Mouse (Mus musculus) gastrocnemius, postnatal 10 days (tissue): Measurements from ENCODE around the gene Tbc1d4. TPM values are rescaled to one million over a fixed set of nuclear protein-coding genes. Genes with fewer than 3 reads are reported as not detected.

Source experiments
- DNase-seq: peaks from one replicate; pipeline ENCODE4 v3.0.0; 2021; ENCODE audit warnings: mixed read lengths
- total RNA-seq, 2 experiments: library from RNA; stranded (reverse); gene quantifications; 2 replicates each; pipeline ENCODE4 v1.2.3; 2021

Gene Tbc1d4
- total RNA-seq, 2 experiments from 2014 or later = 28.5 to 36.4 TPM

DNA sequence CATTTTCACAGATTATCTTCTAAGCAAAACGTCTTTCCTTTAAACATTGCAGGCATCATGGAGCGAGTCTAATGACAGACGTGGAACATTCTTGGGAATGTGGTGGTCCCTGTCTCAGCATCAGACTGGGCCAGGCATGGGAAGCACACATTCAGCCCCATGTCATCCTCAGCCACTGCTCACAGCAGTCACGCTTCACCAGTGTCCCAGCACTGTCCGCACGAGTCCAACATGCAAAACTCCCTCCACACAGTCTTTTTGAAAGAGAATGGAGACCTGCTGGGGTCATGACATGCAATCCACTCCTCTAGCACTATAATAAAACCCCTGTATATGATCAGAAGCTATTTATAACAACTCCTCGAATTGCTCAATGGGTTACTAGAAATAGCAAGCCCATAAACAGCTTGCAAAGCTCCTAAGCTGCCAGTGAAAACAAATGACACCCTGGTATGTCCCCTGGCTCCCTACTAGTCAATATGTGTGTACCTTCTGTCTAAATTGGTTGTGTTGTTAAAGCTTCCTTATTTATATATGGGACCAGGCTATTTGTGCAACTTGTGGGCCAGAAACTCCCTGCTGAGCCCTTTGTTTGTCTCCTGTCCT, 76.8 kb downstream of the Tbc1d4 start:
- DNase-seq = no peak

DNA sequence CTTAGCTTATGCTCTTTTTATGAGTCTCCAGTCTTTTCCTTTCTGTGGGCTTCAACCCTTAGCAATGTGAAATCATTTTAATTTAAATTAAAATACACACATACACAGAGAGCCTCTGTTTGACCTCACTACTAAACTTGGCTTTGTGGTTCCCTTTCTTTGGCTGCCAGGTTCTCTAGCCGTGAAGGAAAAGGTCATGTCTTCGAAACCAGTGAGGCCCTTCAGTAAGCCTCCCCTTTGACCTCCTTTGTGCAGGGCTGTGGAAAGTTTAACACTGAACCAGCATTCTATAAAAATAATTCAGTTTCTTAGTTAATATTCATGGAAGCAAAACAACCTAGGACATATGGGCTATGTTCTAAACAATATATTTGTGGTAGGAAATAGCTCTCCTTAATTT, 78.5 kb downstream of the Tbc1d4 start:
- no peak for DNase-seq

DNA sequence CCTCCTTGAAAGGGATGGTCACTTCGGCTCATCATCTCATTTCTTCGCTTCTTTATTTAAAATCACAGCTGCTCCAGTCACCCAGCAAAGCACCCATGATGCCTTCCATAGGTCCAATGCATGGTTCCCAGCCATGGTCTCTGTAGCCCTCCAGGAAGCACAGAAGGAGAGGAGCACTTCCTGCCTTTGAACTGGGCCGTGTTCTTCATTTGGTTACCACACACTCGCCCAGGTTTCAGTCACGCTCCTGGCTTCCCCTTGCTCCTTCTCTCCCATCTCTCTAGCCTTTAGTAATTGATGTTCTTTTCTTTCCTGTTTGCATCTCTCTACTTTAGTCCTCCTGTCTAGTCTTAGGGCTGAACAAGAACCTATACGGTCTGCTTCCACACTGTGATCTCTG, 79.8 kb downstream of the Tbc1d4 start:
- no peak for DNase-seq

DNA sequence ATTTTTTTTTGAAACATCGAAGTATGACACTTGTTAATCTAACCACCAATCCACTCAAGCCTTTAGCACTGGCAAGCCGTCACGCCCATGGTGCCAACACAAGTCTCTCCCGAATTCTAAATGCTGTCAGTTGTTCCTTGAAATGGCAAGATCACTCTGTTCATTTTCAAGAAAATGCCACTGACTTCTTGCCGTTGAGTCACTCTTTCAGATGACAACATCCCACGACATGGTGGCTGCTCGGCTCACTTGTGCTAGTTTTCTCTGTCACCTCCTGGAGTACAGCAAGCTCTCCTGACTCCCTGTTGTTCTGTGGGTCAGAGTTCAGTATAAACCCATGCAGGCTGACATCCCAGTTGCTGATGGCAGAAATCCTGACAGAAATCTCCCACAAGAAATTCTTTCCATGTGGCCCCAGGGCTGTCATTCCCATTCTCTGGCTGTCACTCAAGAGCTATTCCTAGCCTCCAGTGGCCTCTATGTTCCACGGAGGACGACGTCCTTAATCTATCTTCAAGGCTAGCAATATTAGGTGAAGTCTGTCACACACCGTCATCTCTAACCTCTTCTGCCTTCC, 81.5 kb downstream of the Tbc1d4 start:
- DNase-seq = no peak

DNA sequence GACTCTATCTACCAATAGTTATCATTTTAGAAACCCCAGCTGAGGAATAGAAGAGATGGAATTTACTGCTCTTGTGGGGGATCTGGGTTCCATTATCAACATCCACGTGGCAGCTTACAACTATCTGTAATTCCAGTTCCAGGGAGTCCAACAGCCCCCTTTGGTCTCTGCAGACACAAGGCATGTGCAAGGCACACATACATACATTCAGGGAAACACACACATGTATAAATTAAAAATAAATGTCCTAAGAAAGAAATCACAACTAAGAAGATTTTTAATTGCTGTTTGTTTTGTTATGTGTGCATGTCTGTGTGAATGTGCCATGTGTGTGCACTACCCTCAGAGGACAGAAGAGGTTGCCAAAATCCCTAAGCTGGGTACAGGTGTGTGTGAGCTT, 82.5 kb downstream of the Tbc1d4 start:
- DNase-seq = no peak

DNA sequence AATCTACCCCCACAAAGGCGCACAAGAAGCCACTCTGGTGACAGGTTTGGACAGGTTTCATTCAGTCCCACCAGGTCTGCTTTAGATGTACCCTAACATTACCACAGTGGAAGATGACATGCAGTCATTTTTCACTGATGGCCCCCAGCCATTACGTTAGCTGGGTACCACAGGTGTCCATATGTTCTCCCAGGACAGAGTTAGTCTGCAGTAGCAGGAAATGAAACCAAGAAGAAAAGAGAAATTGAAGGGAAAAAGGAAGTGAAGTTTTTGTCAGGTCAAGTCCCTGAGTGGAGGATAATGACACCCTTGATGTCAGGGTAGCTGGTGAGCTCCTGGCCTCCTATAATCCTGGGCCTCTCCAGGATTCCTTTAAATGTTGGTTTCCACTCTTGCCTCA, 89.0 kb downstream of the Tbc1d4 start:
- no peak for DNase-seq

DNA sequence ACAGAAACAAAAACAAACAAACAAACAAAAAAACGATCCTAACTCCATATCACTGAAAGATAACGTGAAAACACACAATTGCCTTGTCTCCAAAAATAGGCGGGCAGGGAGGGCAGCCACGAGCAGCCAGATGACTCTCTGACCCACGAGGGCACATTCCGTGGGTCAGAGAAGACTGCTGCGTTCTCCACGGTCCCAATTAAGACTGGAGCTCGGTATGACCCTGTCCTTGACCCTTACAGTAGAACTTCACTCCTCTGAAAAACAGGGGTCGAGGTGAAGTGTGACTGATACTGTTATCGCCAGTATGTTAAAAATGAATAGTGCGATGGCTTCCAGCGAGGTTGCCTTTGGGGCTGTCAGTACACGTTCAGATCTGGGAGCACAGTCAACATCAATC, 90.7 kb downstream of the Tbc1d4 start:
- no peak for DNase-seq

DNA sequence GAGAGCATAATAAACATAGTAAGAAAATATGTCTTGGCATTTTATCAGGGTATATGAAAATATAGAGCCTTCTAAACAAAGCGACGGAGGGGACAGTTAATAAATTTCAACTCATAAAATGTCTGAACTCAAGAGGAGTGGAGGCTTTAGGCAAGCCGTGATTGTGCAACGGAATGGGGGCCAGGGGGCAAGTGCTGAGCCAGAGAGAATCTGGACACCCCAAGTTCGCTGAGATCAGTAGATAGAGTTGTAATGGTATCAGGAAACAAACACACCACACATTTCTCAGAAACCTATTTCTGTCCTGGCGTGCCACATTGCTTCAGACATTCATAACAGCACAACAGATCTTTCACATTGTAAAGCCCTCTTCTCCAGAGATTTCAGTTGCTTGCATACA, 91.2 kb downstream of the Tbc1d4 start:
- no peak for DNase-seq

DNA sequence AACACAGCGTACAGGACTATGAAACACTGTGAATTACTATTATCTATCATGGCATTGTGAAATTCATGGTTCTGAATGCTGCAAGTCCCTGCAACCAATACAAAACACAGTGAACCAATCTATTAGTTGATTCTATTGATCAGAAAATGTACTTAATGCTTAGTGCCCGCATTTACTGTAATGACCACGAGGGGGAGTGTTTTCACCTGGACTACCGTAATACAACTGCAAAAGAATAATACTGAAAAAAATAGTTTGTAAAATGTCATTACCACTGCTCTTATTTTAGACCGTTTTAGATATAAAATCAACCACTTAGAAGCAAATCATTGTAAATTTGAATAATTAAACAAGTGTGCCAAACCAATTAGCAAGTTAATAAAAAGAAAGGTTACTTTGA, 91.7 kb downstream of the Tbc1d4 start:
- DNase-seq = no peak

DNA sequence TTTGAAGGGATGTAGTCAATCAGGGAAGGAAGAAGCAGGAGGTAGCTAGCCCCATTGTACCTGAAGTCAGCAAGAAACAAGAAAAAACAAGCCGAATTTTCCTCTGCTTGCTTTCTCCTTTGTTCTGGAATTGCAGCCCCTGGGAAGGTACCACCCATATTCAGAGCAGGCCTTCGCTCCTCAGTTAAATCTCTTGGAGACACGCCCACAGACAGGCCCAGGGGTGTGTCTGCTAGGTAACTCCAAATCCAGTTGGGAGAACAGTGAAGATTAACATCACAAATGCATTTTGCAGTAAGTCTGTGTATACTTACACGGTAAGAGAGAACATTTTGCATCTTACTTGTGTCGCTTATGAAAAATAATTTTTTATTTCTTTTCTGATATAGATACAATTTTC, 92.1 kb downstream of the Tbc1d4 start:
- no peak for DNase-seq

DNA sequence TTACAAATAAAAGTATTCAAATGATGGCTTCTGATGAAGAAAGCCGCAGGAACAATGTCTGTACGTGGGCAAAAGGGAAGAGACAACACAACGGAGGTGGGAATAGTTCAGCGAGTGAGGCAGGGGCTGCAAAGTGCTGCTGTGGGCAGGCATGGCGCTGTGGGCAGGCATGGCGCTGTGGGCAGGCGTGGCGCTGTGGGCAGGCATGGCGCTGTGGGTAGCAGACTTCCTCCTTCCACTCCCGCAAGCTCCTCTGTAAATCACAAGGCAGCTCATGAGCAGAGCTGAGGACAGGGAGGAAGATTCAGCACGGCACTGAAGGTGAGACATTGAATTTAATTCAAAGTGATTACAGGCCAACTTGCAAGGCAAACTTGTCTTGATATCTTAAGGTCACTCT, 93.0 kb downstream of the Tbc1d4 start:
- no peak for DNase-seq

DNA sequence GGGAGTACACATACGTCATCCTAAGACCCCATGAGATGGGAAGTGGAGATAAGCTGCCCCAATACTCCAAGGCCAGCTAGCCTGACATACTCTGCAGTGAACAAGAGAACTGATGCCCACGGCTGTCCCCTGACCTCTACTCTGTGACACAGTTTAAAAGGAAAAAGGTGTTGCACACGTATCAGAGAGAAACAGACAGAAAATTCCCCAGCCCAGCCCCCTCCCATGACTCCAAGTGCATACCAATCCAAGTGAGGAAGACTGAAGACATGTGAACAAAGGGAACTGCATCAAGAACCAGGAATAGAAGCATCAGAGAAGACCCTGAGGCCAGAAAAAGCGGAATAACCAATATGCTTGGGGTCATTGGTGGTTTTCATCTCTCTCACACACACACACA, 93.7 kb downstream of the Tbc1d4 start:
- no peak for DNase-seq

DNA sequence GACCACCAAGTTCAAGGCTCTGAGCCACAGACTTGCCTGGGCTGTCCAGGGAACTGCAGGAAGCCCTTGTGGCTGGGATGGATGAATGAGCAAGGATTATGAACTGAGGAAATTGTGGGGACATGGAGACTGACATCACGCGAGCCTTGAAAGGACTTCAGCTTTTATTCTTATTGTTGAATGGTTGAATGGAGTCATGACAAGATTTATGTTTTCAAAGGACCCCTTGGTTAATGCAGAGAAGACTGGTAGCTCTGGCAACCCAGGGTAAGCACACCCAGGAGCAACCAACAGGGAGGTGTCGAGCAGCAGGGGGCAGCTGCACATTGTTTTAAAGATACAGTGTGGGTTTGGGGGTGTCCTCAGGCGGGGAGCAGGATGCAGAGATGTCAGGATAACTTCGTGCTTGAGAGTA, 94.4 kb downstream of the Tbc1d4 start:
- no peak for DNase-seq

DNA sequence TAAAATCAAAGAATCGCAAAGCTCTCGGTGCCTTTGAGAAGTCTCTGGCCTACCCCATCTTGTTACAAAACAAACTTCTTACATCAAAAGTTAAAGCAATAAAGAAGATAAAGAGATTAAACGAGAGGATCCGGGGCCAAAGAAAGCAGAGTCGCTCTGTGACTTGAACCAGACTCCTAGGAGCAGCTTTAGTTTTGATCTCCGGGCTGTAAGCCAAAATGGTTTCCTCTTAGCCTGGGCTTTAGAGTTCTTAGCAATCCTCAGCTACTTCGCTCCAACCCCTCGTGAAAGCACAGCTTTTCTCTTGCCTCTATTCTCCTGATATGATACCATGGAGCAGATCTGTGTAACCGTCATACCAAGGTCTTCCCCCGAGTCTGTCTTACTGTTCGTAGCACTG, 95.8 kb downstream of the Tbc1d4 start:
- no peak for DNase-seq

DNA sequence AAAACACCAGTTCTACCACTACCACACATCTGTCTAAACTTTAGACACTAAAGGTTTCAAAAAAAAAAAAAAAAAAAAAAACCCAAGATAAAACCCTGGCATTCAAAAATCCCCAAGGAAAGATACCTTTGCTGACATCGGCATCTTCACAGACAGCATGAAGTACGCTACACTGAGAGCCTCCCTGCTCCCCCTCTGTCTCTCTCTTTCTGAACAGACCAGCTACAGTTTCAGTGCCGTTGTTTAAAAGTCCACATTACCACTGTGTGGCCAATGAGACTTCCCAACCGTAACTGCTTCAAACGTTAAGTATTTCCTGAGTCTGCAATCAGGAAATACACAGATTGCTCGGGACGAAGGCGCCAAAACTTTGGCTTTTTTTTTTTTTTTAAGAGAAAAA, 97.6 kb downstream of the Tbc1d4 start:
- no peak for DNase-seq

DNA sequence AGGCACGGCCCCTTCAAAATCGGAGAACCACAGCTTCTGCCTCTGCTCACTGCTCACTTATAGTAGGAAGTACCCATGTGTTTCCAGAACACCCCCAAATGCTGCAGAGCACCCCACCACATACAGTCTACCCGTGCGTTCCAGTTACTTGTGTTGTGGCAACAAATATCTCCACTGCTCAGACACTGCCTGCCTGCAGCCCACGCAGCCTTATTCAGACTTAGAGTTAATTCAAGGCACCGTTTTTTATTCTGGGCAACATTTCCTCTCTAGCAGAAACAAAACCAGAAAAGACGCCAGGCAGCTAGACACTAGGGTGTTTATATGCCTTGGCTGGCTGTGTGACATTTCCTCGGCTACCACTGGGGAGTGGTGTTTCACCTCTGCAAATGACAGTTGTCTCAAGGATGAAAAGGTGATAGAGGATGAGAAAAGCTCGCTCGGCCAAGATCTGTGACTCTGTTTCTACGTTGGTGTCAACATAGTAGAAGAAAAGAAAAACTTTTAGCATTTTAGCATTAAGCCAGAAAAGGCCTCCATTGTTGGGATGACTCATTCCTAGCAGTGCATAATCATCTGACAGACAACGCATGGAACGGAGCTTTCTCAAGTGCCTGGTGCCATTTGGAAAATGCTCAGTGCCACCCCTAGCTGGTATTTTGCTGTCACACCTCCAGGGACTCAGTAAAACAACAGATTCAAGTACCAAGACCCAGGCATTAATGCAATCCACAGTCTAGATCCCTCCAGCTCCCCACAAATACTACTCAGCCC, 98.3 kb downstream of the Tbc1d4 start:
- no peak for DNase-seq

DNA sequence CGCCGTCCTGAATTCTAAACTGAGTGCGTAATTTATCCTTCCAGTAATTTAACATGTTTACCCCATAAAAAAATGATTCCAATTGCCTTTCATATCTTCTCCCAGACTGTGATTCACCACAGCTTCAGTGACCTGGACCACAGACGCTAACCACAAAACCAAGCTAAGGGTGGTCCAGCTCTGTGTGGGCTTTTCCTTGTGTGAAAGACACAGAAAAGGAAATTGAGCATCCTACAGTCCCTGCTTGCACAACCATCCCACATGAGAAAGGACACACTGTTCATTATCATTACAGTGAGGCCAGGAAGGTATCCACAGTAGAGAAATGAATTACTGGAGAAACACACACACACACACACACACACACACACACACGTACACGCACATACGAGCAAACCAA, 99.2 kb downstream of the Tbc1d4 start:
- no peak for DNase-seq

DNA sequence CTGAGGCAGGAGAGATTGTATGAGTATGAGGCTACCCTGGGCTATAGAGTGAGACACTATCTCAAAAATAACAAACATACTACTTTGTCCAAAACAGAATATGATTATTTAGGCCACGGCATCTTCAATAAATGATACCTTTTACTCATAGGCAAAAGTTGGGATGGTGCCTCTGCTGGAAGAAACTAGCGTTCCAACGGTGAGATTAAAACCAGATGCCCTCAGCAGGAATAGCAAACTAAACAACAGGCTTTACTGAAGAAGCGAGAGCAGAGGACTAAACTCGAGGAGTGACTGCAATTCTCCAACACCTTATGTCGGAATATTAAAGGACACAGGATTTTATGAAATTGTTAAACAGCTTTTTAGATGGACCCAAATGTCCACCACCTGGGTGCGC, 101.0 kb downstream of the Tbc1d4 start:
- no peak for DNase-seq

DNA sequence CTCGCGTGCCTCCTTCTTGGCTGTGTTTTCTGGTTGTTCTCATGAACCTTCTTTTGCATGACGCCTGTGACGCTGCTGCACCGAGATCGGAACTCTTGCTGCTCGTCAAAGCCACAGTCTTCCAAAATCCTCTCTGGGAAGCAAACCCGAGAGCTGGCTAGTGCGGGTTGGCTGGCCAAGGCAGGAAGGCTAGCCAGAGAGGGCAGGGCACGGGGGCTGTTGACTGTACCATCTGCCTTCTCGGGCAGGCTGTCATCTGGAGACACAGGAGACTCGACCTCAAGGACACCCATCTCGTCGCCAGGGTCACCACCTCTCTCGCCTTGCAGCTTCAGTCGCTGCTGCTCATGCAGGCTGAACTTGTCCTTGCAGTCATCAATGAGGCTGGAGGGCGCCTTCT, 101.8 kb downstream of the Tbc1d4 start:
- DNase-seq = no peak

DNA sequence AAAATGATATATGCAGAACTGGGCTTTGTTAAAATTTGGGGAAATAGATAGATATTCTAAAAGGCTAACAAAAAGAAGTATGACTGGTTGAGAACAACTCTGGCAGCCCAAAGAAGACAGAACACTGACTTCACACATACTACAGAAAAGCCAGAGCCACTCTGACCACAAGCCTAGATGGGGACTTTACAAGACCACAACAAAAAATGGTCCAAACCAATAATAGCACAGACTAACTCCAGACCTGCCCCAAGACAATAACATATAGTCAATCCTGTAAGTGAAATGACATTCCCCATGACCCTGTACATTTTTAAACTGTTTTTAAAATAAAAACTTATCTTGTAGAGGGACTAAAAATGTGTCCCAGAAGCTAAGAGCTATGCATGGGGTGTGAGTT, 103.2 kb downstream of the Tbc1d4 start:
- DNase-seq = no peak

DNA sequence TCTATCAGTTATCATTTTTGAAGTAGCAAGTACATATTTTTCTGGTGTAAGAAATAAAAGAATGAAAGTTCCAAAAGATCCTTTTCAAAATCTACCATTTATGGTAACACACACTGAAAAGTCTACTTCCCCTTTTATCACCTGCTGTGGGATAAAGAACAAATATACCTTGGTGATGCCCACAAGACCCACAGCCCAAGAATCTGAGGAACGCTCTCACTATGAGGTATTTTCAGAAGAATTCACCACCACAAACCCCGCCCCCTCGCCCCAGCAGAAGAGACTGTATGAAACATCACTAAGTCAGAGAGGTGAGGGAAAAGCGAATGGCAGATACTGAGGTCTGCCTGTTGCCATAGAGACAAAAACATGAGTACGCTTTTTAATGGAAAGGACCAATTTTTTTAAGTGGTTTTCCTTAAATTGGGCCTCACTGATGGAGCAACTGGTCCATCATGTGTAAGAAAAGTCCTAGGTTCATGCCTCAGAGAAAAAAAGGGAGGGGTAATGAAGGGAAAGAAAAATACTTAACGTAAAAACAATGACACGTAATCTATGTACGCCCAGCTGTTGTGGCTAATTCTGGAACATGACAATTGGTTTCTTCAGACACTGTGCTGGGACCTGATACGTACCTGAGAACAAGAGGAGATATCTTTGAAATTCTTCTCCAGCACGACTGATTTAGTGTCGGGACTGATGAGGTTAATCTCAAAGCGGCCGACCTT, 104.4 kb downstream of the Tbc1d4 start:
- no peak for DNase-seq

DNA sequence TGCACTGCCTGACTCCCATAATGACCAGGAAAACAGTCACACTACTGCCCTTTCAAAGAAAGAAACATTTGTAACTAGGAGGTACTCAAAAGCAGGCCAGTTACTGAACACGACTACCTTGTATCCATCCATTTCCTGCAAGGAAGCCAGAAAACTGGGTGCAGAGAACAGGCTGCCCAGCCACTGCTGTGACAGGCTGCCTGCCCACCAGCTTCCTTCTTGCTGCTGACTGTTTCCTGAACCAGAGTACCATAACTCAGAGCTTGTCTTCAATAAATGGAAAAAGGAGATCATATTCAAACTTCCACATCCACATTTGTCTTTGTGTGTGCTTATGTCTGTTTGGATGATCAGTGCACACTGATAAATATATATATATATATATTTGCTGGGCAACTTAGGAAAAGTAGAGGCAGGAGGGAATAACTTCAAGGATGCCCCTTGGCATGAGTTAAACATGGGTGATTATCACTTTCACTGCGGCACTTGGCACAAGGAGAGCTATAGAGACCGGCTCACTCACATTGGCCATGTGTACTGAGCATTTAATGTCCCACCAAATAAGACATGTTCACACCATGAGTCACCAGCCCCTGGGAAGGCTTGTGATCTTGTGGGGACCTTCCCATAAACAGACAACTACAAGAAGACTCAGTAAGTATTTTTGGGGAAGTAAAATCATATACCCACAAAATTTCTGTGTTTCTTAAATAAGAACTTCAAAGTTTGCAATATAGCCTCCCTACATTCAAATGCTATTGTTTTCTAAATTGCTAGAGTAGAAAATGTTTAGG, 105.6 kb downstream of the Tbc1d4 start:
- no peak for DNase-seq

DNA sequence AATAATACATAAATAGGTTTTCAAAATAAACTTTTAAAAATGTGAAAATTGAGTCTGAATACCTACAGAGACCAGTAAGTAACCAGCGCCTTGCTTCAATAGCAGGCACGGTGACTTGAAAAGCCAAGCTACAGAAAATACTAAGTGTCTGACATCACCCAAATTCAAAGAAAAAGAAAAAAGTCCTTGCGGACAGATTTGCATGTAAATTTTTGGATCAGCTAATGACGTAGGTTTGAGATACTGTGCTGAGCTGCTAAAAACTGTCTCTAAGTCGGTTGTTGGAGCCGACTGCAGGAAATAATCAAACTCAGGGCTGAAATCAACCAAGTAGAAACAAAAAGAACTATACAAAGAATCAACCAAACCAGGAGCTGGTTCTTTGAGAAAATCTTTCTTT, 107.1 kb downstream of the Tbc1d4 start:
- DNase-seq = no peak
